Mouse (Mus musculus): ENCODE measurements around the gene Ak5. TPM values are rescaled to one million over a fixed set of nuclear protein-coding genes. Genes with fewer than 3 reads are reported as not detected.

Gene Ak5
- total RNA-seq, 2 experiments from 2014 or later: 109 to 125 TPM

DNA sequence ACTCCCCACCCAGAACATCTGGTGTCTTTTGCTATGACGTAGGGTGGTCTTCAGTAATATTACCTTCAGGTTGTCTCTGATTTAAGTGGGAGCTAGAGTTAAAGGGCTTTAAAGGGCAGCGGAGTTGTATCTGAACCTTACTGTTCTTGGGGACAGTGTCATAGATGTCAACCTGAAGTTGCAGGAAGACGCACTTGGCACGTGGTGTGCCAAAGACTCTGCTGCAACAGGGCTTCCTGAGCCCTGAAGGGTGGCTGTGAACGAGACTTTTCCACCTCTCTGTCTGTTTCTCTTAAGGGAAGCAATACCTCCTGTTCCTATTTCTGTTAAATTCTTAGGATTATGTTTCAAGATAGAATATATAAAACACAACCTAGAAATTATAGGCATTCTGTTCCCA lies 137.8 kb downstream of the Ak5 start:
- intact Hi-C loops (cut with DNase I): no loop called here
- DNase-seq (ENCODE audit: low spot score in 2 of 2): no peak

DNA sequence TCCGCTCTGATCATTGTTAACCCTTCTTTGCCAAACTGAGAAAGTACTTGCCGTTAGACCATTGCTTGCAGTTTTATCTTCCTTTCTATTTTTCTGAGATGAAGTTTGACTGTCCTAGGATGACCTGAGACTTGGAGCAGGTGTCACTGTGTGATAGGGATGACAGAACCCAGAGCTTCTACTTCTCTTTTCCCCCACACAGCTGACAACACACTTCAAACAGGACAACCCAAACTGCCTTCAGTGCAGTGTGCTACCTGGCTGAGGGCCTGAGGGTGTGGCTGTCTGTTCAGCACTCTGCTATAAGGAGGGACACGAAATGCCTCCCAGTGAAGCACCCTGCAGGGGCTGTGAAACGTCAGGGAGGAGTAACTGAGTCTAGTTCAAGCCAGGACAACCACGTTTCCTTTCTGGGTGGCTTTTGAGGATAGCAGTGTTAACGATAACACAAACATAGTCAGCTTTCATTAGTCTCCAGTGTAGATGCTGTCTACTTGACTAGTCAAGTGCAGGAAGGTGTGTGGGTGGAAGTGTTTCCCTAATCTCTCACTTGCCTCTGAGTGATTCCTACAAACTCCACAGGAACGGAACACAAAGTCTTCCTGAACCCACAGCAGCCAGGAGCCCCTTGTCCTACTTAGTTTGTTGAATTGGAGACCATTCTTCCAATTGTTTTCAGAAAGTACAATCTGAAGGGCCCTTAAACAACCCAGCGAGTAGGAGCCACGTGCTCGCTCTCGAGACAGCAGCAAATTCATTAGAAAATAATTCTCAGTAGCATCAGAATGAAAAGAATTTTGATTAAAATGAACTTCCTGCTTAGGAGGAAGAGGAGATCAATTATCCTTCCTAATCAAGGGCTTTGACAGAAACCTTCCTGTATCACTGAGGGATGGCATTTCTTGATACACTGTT lies 138.8 kb downstream of the Ak5 start:
- intact Hi-C loops (cut with DNase I): no loop called here
- peak in 1 of 2 experiments; percentile 57 for DNase-seq (ENCODE audit: low spot score in 2 of 2)

DNA sequence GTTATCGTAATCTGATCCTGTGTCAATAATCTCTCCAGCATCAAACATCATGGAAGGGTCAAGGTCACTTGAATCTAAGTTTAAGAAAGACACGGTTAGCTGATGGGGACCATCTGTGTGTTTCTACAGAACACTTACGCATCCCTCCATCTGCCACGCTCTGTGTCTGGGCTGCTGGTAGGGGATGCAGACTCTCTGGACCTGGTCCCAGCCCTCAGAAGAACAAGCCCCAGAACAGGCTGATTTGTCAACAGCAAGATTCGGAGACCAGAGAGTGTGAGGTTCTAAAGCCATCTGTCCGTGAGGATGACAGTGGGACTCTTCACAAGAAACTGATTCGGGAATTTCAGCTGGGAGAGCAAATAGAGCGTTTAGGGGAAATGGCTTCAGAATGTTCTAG lies 141.4 kb downstream of the Ak5 start:
- intact Hi-C loops (cut with DNase I): no loop called here
- DNase-seq (ENCODE audit: low spot score in 2 of 2): no peak

DNA sequence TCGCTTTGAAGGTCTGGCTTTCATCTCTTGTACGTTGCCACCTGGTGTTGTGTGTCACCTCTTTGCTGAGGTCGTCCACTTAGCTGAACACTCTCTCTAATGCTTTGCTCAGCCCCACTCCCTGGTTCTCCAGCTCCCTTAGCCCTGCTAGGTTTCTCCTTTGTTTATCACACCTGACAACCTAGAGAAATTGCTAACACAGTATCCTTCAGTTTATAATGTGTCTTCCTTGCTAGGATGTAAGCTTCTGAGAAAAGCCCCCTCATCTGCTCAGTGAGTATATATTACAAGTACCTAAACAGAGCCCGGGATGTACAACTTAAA lies 144.9 kb downstream of the Ak5 start:
- intact Hi-C loops (cut with DNase I): no loop called here

DNA sequence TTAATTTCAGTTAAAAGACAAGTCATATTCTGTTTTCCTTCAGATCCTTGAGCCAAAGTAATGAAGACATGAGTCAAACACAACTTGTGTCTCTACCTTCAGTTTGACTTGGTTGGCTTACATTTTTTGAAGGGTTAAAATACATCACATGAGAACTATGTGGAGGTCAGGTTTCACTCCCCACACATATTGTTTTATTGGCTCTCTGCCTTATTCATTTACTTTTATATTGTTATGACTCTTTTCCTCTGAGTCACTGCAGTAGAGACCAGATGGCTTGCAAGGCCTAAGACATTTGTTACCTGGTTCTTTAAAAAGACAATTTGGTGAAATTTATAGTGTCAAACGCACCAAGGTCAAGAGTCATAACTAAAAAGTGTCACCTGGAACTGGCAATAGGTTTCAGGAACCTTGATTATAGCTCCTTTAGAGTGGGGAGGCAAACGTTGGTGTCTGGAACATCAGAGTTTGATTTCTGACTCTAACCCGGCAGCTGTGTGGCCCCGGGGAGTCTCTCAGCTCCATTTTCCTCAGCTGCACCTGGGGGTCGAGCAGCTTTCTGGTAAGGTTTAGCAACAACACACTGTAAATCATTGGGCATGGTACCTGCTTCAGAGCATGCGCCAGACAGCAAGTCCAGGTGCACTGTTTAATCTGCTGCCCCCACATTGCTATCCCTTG lies 145.4 kb downstream of the Ak5 start:
- intact Hi-C loops (cut with DNase I): no loop called here

More for the DNA sequence above, 144.9 kb downstream of the Ak5 start:
- DNase-seq (ENCODE audit: low spot score in 2 of 2): no peak

DNA sequence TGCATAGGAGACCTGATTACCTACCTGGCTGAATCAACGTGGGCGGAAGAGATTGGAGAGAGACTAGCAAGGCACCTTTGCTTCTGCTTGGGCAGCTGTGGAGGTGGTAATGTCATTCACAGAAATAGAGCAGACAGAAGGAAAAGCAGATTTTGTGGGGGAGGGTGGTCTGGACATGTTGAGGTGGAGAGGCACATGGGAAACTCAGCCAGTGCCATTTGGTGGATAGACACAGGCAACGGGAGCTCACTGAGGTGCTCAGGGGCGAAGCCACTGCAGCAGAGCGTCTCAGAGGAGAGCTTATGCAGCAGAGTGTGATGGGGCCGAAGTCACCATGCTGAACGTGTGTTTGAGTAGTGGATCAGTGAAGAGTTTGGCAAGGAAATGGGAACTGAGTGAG lies 147.1 kb downstream of the Ak5 start:
- DNase-seq (ENCODE audit: low spot score in 2 of 2): peak in 1 of 2 experiments; percentile 34

More for the DNA sequence above, 145.4 kb downstream of the Ak5 start:
- DNase-seq (ENCODE audit: low spot score in 2 of 2): no peak

DNA sequence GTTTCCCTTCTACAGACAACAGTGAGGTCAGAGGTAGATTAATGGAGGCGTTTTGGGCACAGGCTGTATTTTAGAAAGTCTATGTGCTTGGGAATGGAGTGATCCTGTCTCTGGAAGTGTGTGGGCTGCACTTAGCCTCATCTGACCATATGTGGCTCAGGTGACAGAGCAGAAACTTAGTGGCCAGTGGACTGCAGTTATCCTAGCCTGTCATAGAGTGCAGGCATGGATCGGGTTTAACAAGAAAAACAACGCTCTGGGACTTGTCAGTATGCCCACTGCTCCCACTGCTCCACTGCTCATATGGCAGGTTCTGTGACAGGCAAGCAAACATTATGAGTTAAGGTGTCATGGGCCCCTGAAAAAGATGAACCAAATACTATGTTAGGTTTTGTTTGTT lies 148.1 kb downstream of the Ak5 start:
- no peak for DNase-seq (ENCODE audit: low spot score in 2 of 2)
- intact Hi-C loops (cut with DNase I): no loop called here

More for the DNA sequence above, 147.1 kb downstream of the Ak5 start:
- intact Hi-C loops (cut with DNase I): no loop called here

DNA sequence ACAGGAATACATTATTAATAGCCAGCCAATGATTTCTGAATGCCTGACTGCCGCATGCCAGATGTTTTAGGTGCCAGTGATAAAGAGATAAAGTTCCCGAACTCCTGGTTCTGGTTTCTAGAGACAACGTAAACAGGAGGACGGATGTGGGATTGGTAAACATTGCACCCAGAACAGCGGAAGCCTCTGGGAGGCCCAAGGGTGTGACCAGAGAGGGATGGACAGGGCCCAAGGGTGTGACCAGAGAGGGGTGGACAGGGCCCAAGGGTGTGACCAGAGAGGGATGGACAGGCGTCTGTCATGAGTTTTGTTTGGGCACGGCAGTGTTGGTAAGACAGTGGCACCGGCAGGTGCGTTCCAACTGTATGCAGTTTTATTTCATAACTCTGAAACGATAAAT lies 148.6 kb downstream of the Ak5 start:
- intact Hi-C loops (cut with DNase I): no loop called here
- DNase-seq (ENCODE audit: low spot score in 2 of 2): no peak

DNA sequence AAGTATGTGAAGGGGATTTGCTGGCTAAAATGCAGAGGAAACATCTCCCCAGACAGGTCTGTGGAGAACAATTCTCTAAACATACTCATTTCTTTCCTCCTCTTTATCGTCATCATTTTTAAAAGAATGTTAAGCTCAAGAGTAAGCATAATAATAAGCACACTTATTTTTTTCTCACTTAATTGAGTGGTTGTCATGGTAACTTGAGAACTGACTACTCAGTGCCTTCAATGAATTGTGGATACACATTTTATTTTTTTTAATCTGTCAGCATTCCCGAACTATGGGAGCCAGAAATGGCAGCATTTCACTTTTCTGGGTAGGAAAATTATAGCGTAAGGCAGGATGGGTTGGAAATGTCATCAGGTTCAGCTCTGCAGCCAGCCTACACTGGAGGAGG lies 151.6 kb downstream of the Ak5 start:
- DNase-seq (ENCODE audit: low spot score in 2 of 2): no peak
- intact Hi-C loops (cut with DNase I): no loop called here

DNA sequence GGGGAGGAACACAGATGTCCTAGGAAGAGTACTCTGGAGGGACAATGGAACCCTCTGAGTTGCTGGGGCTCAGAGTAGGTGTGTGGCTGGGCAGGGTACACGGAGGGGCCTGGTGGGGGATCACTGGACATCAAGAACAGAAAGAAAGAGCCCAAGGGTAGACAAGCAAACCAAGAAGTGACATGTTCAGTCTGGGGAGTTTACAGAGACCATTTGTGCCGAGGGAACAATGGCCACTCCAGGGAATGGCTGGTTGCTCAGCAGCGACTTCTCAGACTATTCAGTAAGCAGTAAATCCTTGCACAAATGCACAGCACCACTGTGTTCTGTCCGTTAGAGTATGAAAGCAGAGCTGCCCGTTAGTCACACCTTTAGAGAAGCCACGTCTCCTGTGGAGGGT lies 152.2 kb downstream of the Ak5 start:
- no peak for DNase-seq (ENCODE audit: low spot score in 2 of 2)
- intact Hi-C loops (cut with DNase I): no loop called here

DNA sequence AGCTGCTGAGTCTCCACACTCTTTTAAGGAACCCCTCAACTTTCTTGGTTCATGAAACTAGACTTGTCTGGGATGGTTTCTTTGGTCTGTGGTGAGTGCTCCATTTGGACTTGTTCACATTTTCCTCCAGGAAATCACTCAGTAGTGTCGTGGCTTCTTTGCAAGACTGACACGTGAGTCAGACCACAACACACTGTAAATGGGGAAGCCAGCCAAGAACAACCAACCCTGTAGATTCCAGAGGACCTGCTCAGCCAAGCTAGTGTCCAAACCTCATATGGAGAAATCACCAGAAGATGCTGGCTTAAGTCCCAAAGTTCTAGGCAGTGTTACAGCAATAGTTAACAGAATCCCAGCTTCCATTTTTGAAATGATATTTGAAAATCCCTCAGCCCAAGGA lies 155.6 kb downstream of the Ak5 start:
- DNase-seq (ENCODE audit: low spot score in 2 of 2): no peak
- intact Hi-C loops (cut with DNase I): no loop called here

DNA sequence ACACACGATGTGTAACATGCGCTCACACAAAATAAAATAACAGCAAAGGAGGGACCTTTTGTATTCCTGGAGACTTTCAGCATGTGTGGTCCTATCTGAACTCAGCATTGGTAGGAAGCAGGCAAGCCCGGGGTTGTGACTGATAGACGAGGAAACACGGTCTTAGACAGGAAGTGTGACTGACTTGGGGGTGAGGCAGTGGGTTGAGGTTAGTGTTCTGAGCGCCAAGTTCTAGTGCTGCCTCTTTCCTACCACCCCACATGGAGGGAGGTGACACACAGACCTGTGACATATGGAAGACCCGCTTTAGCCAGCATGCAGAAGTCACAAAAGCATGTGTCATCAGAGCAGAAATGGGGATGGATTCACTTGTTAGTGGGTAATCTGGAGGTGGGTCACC lies 158.9 kb downstream of the Ak5 start:
- intact Hi-C loops (cut with DNase I): no loop called here

DNA sequence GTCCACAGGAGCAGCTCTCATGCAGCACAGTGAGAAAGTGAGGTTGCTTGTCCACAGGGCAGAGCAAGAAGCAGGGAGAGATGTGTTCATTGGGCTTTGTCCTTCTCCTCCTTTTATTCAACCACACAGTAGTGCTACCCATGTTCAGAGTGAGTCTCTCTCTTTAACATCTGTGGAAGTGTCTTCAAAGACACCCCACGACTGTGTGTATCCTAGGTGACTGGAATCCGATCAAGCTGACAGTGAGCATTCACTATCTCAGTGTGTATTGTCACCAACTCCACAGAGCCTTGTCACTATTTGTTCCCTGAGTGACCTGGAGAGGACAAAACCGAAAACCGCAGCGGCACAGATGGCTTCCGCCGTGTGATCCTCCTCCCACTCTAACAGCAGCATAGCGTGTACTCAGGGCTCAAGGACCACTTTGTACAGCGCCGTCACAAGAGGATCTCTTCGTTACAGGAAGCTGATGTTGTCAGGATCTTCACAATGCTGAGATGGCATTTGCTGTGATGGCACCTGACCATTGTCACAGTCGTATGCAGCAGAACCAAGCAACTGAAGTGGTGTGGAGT lies 159.7 kb downstream of the Ak5 start:
- intact Hi-C loops (cut with DNase I): no loop called here
- no peak for DNase-seq (ENCODE audit: low spot score in 2 of 2)

More for the DNA sequence above, 158.9 kb downstream of the Ak5 start:
- no peak for DNase-seq (ENCODE audit: low spot score in 2 of 2)

DNA sequence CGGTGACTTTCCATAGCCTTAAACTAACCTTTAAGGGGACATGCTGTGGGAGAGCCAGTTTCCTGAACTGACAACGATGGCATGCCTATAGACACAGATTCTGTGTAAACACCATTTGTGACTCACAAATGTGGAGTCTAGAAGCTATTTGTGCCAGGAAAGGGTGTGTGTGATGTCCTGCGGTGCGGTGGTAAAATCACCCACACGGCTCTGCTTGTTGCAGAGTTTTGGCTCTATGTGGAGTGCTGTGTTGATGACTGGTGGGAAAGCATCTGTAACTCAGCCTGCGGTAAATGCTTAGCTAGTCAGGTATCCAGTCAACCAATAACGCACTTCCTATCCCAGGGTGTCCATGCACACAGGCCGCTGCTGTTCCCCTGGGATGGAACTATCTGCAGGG lies 160.3 kb downstream of the Ak5 start:
- intact Hi-C loops (cut with DNase I): no loop called here
- DNase-seq (ENCODE audit: low spot score in 2 of 2): no peak

DNA sequence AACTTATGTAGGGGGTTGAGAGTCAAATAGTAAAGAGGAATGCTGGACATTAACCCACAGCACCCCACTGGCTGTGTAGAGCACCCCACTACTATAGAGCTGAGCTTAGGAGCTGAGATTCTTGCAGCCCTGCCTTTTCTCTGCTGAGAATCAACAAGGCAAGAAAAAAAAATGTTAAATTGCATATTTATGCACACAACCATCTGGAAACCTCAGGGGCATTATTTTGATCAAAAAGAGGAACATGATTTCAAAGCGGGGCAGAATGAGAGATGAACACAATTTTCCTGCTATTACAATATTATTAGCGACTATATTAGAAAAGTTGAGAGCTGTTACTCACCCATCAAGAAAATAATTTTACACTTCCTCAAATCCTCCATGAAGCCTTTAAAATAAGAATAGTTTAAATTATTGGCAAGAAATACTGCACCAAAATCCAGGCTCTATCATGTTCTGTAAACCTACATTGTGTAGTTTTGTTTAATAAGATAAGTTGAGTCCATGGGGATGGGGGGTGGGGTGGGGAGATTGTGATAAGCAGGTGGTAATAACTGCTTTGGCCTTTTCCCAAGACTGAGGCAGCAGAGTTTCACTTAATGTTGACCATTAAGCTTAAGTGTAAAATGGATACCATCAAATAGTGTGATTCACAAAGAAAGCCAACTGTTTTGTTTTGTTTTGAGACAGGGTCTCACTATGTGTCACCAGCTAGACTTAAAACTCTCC lies 169.0 kb downstream of the Ak5 start:
- intact Hi-C loops (cut with DNase I): no loop called here
- no peak for DNase-seq (ENCODE audit: low spot score in 2 of 2)

DNA sequence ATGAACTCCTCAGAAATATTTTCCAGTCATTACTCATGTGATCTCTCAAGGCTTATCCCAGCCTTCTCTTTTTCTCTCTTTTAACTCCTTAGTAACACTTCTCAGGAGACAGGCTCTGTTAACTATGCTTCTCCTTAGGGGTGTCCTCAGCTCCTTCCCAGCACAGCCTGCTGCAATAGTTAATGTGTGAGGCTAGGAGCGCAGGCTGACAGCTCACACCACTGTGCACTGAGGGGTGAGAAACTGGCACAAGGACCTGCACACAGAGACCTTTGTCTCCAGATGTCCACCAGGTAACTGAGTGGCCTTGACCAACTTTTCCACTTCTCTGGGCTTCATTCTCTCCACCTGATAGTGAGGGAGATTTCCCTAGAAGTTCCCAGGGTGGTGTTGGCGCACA lies 170.3 kb downstream of the Ak5 start:
- intact Hi-C loops (cut with DNase I): no loop called here
- no peak for DNase-seq (ENCODE audit: low spot score in 2 of 2)

DNA sequence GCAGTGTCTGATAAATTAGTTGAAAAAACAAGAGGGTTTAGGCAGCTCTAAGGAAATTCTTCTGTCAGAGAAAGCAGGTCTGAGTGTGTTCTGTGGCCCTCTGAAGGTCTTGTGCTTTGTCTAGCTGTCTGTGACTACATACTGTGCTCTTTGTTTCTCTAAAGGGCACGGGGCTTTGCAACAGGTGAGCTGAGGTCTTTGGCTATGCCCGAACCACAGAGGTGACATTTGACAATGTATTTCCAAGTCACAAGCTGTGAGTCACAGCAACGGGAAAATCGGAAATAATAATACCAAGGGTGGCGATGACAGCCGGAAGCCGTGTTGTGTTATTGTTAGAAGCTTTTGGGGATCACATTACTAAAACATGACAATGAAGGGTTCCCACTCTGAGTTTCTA lies 171.1 kb downstream of the Ak5 start:
- intact Hi-C loops (cut with DNase I): no loop called here
- DNase-seq (ENCODE audit: low spot score in 2 of 2): no peak

DNA sequence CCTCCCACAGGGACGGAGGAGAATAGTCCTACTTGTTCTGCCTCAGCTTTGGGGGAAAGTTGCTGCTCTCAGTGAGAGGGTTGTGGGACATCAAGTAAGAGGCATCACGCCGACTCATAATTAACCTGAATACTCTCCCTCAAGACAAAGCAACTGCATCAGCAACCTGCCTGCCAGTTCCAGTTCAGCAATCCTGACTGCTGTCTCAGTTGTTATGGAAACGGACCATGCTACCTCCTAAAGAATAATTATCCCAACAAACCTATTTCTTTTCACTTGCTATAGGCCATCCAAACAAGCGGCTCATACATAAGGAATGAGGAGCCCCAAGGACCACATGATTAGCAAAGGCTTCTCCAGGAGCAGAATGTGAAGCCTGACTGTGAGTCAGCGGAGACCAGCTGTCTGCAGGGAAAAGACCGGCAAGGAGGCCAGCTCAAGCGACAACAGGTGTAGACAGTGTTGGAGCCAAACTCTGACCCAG lies 172.7 kb downstream of the Ak5 start:
- intact Hi-C loops (cut with DNase I): no loop called here
- no peak for DNase-seq (ENCODE audit: low spot score in 2 of 2)

DNA sequence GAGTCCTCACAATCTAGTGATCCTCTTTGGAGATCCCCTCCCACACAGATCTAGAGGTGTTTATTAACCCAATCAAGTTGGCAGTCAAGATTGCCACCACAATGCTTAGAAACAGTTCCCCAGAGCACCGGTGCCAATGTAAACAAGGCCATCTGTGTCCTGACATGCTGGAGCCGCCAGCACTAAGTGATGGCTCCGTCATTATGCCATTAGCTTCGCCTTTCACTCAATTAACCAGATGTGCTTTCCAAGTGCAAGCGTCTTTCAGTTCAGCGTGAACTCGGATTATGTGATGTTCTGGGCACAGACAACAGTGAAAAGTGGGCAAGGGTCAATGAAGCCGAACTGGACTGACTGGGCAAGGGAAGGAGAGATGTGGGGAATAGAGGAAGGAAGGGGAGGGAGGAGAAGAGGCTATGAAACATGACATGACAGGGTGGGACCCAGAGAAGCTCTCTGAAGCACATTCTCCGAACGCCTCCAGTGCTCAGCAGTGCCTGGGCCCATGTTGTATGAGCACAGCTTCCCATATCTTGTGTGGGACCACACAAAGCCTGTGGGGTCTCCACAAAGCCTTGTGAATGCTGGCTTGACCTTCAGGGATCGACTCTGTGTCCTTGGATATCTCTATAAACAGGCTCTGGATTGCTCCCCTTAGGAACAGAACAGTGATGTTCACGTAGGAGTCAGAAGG lies 173.3 kb downstream of the Ak5 start:
- no peak for DNase-seq (ENCODE audit: low spot score in 2 of 2)
- intact Hi-C loops (cut with DNase I): no loop called here

Measured in left cerebral cortex, postnatal 14 days (tissue).